Mouse (Mus musculus) hindbrain, embryonic 14.5 days (tissue): ENCODE data around the gene Comp. TPM values are rescaled to one million over a fixed set of nuclear protein-coding genes. Genes with fewer than 3 reads are reported as not detected.

Experiments
- polyA plus RNA-seq: library from polyadenylated mRNA; unstranded; fragments of >200 nt; fragmentation: Nextera tagmentation; extraction: Ambion mirVana; gene quantifications from 2 replicates; pipeline ENCODE4 v1.2.1, GENCODE M21; 2014

Gene Comp
- polyA plus RNA-seq, 1 experiment from 2014 or later = 0.27 TPM

Other genes starting within 250 kb of the Comp start
- 29.1 and 29.5 TPM in 2 replicates for gene Nr2c2ap, start 242.2 kb upstream of the Comp start, polyA plus RNA-seq
- 7.2 and 8.2 TPM in 2 replicates for gene Rfxank, start 234.4 kb upstream of the Comp start, polyA plus RNA-seq
- 62.1 and 62.7 TPM in 2 replicates for gene Borcs8, start 234.1 kb upstream of the Comp start, polyA plus RNA-seq
- gene Mef2b, start 233.8 kb upstream of the Comp start, polyA plus RNA-seq = 0.73 and 0.83 TPM in 2 replicates
- gene Tmem161a, start 201.2 kb upstream of the Comp start, polyA plus RNA-seq = 37.4 and 39.9 TPM in 2 replicates
- 6.5 and 6.9 TPM in 2 replicates for gene Slc25a42, start 161.3 kb upstream of the Comp start, polyA plus RNA-seq
- gene Sugp2, start 139.3 kb upstream of the Comp start, polyA plus RNA-seq = 77.8 and 78.8 TPM in 2 replicates
- 97.6 and 102 TPM in 2 replicates for gene Armc6, start 139.1 kb upstream of the Comp start, polyA plus RNA-seq
- gene Homer3, start 90.7 kb upstream of the Comp start, polyA plus RNA-seq = 23.5 and 25.1 TPM in 2 replicates
- gene Ddx49, start 71.1 kb upstream of the Comp start, polyA plus RNA-seq = 41.8 and 42.5 TPM in 2 replicates
- 256 and 288 TPM in 2 replicates for gene Cope, start 71.0 kb upstream of the Comp start, polyA plus RNA-seq
- 42.9 TPM in 2 replicates for gene Cers1, start 57.8 kb upstream of the Comp start, polyA plus RNA-seq
- gene Gdf1, start 43.7 kb upstream of the Comp start, polyA plus RNA-seq = 0.23 and 3.2 TPM in 2 replicates
- gene Upf1, start 20.3 kb upstream of the Comp start, polyA plus RNA-seq = 17.3 and 17.9 TPM in 2 replicates
- gene Crtc1, start 66.0 kb downstream of the Comp start, polyA plus RNA-seq = 48.1 and 53.9 TPM in 2 replicates
- 28.5 and 30.0 TPM in 2 replicates for gene Klhl26, start 103.4 kb downstream of the Comp start, polyA plus RNA-seq
- gene Tmem59l, start 113.8 kb downstream of the Comp start, polyA plus RNA-seq = 143 and 149 TPM in 2 replicates
- 6.3 and 6.9 TPM in 2 replicates for gene Crlf1, start 119.6 kb downstream of the Comp start, polyA plus RNA-seq
- gene Rex1bd, start 133.2 kb downstream of the Comp start, polyA plus RNA-seq = 161 and 166 TPM in 2 replicates
- 622 and 778 TPM in 2 replicates for gene Uba52, start 137.2 kb downstream of the Comp start, polyA plus RNA-seq
- 328 and 332 TPM in 2 replicates for gene Fkbp8, start 154.2 kb downstream of the Comp start, polyA plus RNA-seq
- 45.4 and 46.5 TPM in 2 replicates for gene Kxd1, start 154.4 kb downstream of the Comp start, polyA plus RNA-seq
- 14.8 and 15.1 TPM in 2 replicates for gene Ell, start 165.9 kb downstream of the Comp start, polyA plus RNA-seq
- 86.8 and 96.6 TPM in 2 replicates for gene Isyna1, start 220.8 kb downstream of the Comp start, polyA plus RNA-seq
- 165 and 173 TPM in 2 replicates for gene Ssbp4, start 235.3 kb downstream of the Comp start, polyA plus RNA-seq
- gene Lrrc25, start 242.6 kb downstream of the Comp start, polyA plus RNA-seq = 0.98 and 1.6 TPM in 2 replicates